Mouse (Mus musculus): ENCODE results near the gene Tpst1.

The Tpst1 gene

GRCm38 (mm10) chr5:130052955-130053354 is 20.2 kb upstream of the Tpst1 start:
- no peak for DNase-seq (ENCODE audit: low read depth)

GRCm38 (mm10) chr5:130055688-130056087 is 17.4 kb upstream of the Tpst1 start:
- DNase-seq (ENCODE audit: low read depth): no peak

GRCm38 (mm10) chr5:130056303-130056702 is 16.8 kb upstream of the Tpst1 start:
- DNase-seq (ENCODE audit: low read depth): no peak

- DNase-seq (ENCODE audit: low read depth): no peak
Observed at GRCm38 (mm10) chr5:130059413-130060328, 13.5 kb upstream of the Tpst1 start.

- DNase-seq (ENCODE audit: low read depth): no peak
Observed at GRCm38 (mm10) chr5:130060329-130060665, 12.8 kb upstream of the Tpst1 start.

GRCm38 (mm10) chr5:130062096-130062495 is 11.0 kb upstream of the Tpst1 start:
- no peak for DNase-seq (ENCODE audit: low read depth)

- DNase-seq (ENCODE audit: low read depth): no peak
Observed at GRCm38 (mm10) chr5:130063760-130064159, 9.4 kb upstream of the Tpst1 start.

- DNase-seq (ENCODE audit: low read depth): peak; percentile 29
Observed at GRCm38 (mm10) chr5:130065579-130065978, 7.5 kb upstream of the Tpst1 start.

GRCm38 (mm10) chr5:130067841-130068264 is 5.3 kb upstream of the Tpst1 start:
- DNase-seq (ENCODE audit: low read depth): peak; percentile 57

GRCm38 (mm10) chr5:130074491-130074890 is 1.4 kb downstream of the Tpst1 start:
- no peak for DNase-seq (ENCODE audit: low read depth)

GRCm38 (mm10) chr5:130076396-130076795 is 3.3 kb downstream of the Tpst1 start:
- no peak for DNase-seq (ENCODE audit: low read depth)

GRCm38 (mm10) chr5:130078096-130078833 is 5.1 kb downstream of the Tpst1 start:
- DNase-seq (ENCODE audit: low read depth): no peak

- DNase-seq (ENCODE audit: low read depth): no peak
Observed at GRCm38 (mm10) chr5:130078834-130079156, 5.7 kb downstream of the Tpst1 start.

- DNase-seq (ENCODE audit: low read depth): peak; percentile 80
Observed at GRCm38 (mm10) chr5:130079202-130080050, 6.3 kb downstream of the Tpst1 start.

GRCm38 (mm10) chr5:130080051-130080681 is 7.0 kb downstream of the Tpst1 start:
- DNase-seq (ENCODE audit: low read depth): no peak

- no peak for DNase-seq (ENCODE audit: low read depth)
Observed at GRCm38 (mm10) chr5:130081181-130081881, 8.2 kb downstream of the Tpst1 start.

- DNase-seq (ENCODE audit: low read depth): no peak
Observed at GRCm38 (mm10) chr5:130082431-130082830, 9.3 kb downstream of the Tpst1 start.

- DNase-seq (ENCODE audit: low read depth): no peak
Observed at GRCm38 (mm10) chr5:130084271-130084670, 11.1 kb downstream of the Tpst1 start.

GRCm38 (mm10) chr5:130088008-130088407 is 14.9 kb downstream of the Tpst1 start:
- DNase-seq (ENCODE audit: low read depth): no peak

GRCm38 (mm10) chr5:130088612-130089011 is 15.5 kb downstream of the Tpst1 start:
- DNase-seq (ENCODE audit: low read depth): no peak

- no peak for DNase-seq (ENCODE audit: low read depth)
Observed at GRCm38 (mm10) chr5:130089177-130089576, 16.1 kb downstream of the Tpst1 start.

Data from c-Kit-positive CD71-positive TER-119-negative erythroid progenitor cells, embryonic 14.5 days (primary cell).